Mouse (Mus musculus): ENCODE data around the gene Cdk4. TPM values are rescaled to one million over a fixed set of nuclear protein-coding genes. Genes with fewer than 3 reads are reported as not detected.

Cdk4 gene
- polyA plus RNA-seq, 1 experiment from 2014 or later, result 743 TPM

- Histone ChIP-seq H3K9ac (peak overlapping the region; percentile 69; the same call in 1 of the 2 replicates), H3K9me3 (no peaks in the 10 kb centered on the region), H3K27me3 (peaks cover 9% of the 10 kb centered on the region), H3K4me1 (replicated peaks) (peaks cover 14% of the 10 kb centered on the region), H3K4me2 (peak overlapping the region; percentile 93), H3K27ac (replicated peaks) (no peak overlapping the region), H3K36me3 (no peaks in the 10 kb centered on the region), H3K4me3 (peak overlapping the region; percentile 69)
- ATAC-seq (ENCODE audit: low FRiP score, low read depth), result 0 out of 2 replicates have a peak, but pooled peaks have one; percentile 7
- WGBS, result 21% methylated on average over 5 of the region's 5 CpGs
Measured at GRCm38 (mm10) chr10:127042468-127043115, 20.7 kb upstream of the Cdk4 start.

- H3K27ac ChIP-seq (replicated peaks), result no peak overlapping the region
- ATAC-seq (ENCODE audit: low FRiP score, low read depth), result no peak
- 78% methylated on average over 6 of the region's 6 CpGs for WGBS
- no peak overlapping the region for H3K9ac ChIP-seq
- H3K9me3 ChIP-seq, result no peaks in the 10 kb centered on the region
- H3K36me3 ChIP-seq, result no peaks in the 10 kb centered on the region
- no peak overlapping the region for H3K4me2 ChIP-seq
- no peak overlapping the region for H3K4me3 ChIP-seq
- peaks cover 15% of the 10 kb centered on the region for H3K27me3 ChIP-seq
- peaks cover 14% of the 10 kb centered on the region for H3K4me1 ChIP-seq (replicated peaks)
Measured at GRCm38 (mm10) chr10:127043187-127043586, 20.1 kb upstream of the Cdk4 start.

GRCm38 (mm10) chr10:127047954-127048353 is 15.4 kb upstream of the Cdk4 start, which contains the start of gene Cyp27b1:
Cyp27b1 (plus strand) TSS chr10:127048250.
- Histone ChIP-seq H3K9ac (no peak within 1 kb of the TSS; the same call in 1 of the 2 replicates), H3K36me3 (0 out of 2 replicates have a peak, but pooled peaks cover 1% of the 10 kb centered on the region), H3K27me3 (peaks cover 44% of the 10 kb centered on the region), H3K4me3 (0 out of 2 replicates have a peak within 1 kb of the TSS, but pooled peaks have one; percentile 2), H3K27ac (replicated peaks) (no peak within 1 kb of the TSS), H3K4me2 (no peak within 1 kb of the TSS), H3K9me3 (no peaks in the 10 kb centered on the region), H3K4me1 (replicated peaks) (peaks cover 12% of the 10 kb centered on the region)
- WGBS, result 27% methylated on average over 5 of the region's 5 CpGs
- ATAC-seq (ENCODE audit: low FRiP score, low read depth), result no peak

DNA sequence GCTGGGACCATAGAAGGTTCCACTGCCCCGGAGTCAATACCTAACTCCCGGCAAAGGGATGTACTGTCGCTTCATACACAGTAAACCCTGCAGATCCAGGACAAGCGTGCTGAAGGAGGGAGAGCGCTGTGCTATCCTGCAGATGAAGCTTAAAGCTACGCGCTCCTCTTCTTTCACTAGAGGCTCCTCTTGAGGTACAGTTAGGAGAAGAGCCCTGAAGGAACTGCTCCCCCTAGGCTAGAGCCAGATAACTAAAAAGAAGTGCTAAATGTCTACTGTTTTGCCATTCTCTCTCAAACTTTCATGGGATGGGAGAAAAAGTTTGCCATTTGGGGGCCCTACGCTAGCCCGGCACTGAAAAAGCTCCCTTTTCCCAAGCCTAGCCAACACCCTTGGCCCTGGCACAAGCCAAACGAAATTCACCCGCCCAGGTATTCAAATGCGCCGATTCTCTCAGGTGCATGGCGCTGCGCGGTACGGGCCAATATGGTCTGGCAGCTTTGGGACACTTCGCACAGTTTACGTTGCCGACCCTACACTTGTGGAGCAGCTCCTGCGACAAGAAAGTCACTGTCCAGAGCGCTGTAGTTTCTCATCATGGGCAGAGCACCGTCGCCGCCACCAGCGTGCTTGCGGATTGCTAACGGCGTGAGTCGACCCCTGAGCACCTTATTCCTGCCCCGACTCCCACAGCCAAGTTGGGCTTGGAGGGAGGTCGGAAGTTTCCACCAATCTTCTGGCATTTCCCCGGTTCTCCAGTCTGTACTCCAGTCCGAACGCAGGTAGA is 14.5 kb upstream of the Cdk4 start:
- Histone ChIP-seq H3K36me3 (peaks cover 5% of the 10 kb centered on the region; the same call in 1 of the 2 replicates), H3K27ac (replicated peaks) (no peak overlapping the region), H3K27me3 (peaks cover 44% of the 10 kb centered on the region), H3K9me3 (no peaks in the 10 kb centered on the region), H3K4me1 (replicated peaks) (peaks cover 12% of the 10 kb centered on the region; the same call in 1 of the 2 replicates), H3K4me2 (no peak overlapping the region), H3K9ac (no peak overlapping the region; the same call in 1 of the 2 replicates), H3K4me3 (0 out of 2 replicates have a peak overlapping the region, but pooled peaks have one; percentile 2)
- 7% methylated on average over 35 of the region's 35 CpGs for WGBS
- no peak for ATAC-seq (ENCODE audit: low FRiP score, low read depth)

DNA sequence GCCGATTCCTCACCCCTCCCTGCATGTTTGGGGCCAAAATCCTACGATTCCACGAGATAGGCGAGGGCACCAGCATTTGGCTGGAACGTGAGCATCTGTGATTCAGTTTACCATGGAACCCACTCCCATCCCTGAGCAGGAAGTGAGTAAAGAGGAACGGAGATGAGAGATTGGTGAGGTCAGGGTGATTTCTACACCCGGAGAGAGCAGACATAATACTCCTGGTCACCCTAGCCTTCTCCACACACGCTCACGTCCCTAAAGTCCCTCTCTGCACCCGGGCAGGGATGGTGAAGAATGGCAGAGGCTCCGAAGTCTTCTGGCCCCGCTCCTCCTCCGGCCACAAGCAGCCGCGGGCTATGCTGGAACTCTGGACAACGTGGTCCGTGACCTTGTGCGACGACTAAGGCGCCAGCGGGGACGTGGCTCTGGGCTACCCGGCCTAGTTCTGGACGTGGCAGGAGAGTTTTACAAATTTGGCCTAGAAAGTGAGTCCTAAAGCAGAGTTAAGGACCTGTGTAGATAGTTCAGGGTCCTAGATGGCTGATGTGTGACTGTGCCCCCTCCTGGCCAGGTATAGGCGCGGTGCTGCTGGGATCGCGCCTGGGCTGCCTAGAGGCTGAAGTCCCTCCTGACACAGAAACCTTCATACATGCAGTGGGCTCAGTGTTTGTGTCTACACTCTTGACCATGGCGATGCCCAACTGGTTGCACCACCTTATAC is 13.8 kb upstream of the Cdk4 start:
- no peak overlapping the region for H3K9ac ChIP-seq

DNA sequence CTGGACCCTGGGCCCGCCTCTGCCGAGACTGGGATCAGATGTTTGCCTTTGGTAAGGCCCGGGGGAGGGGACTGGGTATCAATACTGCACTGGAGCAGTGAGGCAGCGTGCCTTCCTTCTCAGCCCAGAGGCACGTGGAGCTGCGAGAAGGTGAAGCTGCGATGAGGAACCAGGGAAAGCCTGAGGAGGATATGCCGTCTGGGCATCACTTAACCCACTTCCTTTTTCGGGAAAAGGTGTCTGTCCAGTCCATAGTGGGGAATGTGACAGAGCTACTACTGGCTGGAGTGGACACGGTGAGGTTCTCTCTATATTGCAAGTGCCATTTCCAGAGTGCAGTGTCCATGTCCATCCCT is 13.2 kb upstream of the Cdk4 start:
- WGBS, result 17% methylated on average over 10 of the region's 10 CpGs
- Histone ChIP-seq H3K36me3 (peaks cover 15% of the 10 kb centered on the region; the same call in 1 of the 2 replicates), H3K9me3 (no peaks in the 10 kb centered on the region), H3K4me2 (no peak overlapping the region), H3K27me3 (peaks cover 44% of the 10 kb centered on the region), H3K27ac (replicated peaks) (no peak overlapping the region), H3K4me3 (0 out of 2 replicates have a peak overlapping the region, but pooled peaks have one; percentile 2), H3K4me1 (replicated peaks) (peaks cover 17% of the 10 kb centered on the region; the same call in 1 of the 2 replicates), H3K9ac (no peak overlapping the region)
- ATAC-seq (ENCODE audit: low FRiP score, low read depth), result no peak

More for the DNA sequence above, 13.8 kb upstream of the Cdk4 start:
- ATAC-seq (ENCODE audit: low FRiP score, low read depth), result no peak
- H3K4me2 ChIP-seq, result no peak overlapping the region
- 4% methylated on average over 29 of the region's 29 CpGs for WGBS
- peaks cover 12% of the 10 kb centered on the region; the same call in 1 of the 2 replicates for H3K36me3 ChIP-seq
- H3K27ac ChIP-seq (replicated peaks), result no peak overlapping the region
- H3K4me1 ChIP-seq (replicated peaks), result peaks cover 12% of the 10 kb centered on the region; the same call in 1 of the 2 replicates
- peaks cover 44% of the 10 kb centered on the region for H3K27me3 ChIP-seq
- H3K4me3 ChIP-seq, result 0 out of 2 replicates have a peak overlapping the region, but pooled peaks have one; percentile 2
- no peaks in the 10 kb centered on the region for H3K9me3 ChIP-seq

- Histone ChIP-seq H3K27me3 (peaks cover 20% of the 10 kb centered on the region), H3K4me3 (no peak overlapping the region), H3K4me1 (replicated peaks) (peaks cover 38% of the 10 kb centered on the region), H3K27ac (replicated peaks) (no peak overlapping the region), H3K4me2 (no peak overlapping the region), H3K9me3 (no peaks in the 10 kb centered on the region), H3K9ac (no peak overlapping the region), H3K36me3 (peaks cover 38% of the 10 kb centered on the region)
- 77% methylated on average over 4 of the region's 4 CpGs for WGBS
- ATAC-seq (ENCODE audit: low FRiP score, low read depth), result no peak
Measured at GRCm38 (mm10) chr10:127054646-127055045, 8.7 kb upstream of the Cdk4 start.

DNA sequence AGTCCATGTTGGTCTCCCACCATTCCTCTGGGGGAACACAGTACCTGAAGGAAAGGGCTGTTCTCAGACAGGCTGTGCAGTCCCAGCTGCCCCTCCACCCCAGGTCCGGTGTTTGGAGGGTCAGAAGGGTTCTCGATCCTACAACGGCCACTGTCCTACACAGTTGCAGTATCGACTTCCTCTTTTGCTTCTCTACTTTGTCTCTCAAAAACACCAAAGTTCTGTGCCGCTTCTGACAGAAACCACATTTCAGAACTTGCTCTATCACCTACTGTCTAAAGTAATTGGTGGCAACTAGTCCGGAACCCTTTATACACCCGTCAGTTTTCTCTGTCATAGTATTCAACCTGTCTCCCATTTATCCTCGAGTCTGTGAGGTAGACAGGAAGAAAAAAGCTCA is 7.9 kb upstream of the Cdk4 start:
- H3K9me3 ChIP-seq, result no peaks in the 10 kb centered on the region
- no peak overlapping the region for H3K4me3 ChIP-seq
- ATAC-seq (ENCODE audit: low FRiP score, low read depth), result no peak
- peaks cover 34% of the 10 kb centered on the region for H3K4me1 ChIP-seq (replicated peaks)
- H3K27me3 ChIP-seq, result peaks cover 12% of the 10 kb centered on the region
- no peak overlapping the region for H3K27ac ChIP-seq (replicated peaks)
- 90% methylated on average over 8 of the region's 8 CpGs for WGBS
- H3K9ac ChIP-seq, result no peak overlapping the region
- H3K36me3 ChIP-seq, result peaks cover 38% of the 10 kb centered on the region
- H3K4me2 ChIP-seq, result no peak overlapping the region

DNA sequence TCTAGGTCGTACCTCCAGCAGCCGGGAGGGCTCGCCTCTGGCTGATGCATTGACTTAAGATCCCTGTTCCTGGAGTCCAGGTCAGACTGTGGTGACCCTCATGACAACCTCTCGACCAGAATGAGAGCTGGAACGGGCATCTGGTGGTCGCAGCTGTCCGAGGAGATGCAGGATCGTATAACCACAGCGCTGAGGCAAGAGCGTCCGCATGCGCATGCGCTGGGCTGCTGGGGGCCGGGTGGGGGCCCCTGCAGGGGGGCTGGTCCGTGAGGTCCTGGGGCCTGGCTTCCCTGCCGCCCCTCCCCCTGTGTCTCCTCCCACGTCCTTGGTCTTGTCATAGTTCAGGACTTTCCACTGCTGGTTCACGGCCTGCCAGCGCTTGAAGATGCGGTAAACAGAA is 6.8 kb upstream of the Cdk4 start:
- WGBS, result 90% methylated on average over 20 of the region's 20 CpGs
- Histone ChIP-seq H3K36me3 (peaks cover 38% of the 10 kb centered on the region), H3K4me3 (no peak overlapping the region), H3K4me2 (no peak overlapping the region), H3K27ac (replicated peaks) (no peak overlapping the region), H3K9ac (no peak overlapping the region), H3K4me1 (replicated peaks) (peaks cover 40% of the 10 kb centered on the region), H3K9me3 (no peaks in the 10 kb centered on the region), H3K27me3 (peaks cover 1% of the 10 kb centered on the region)
- no peak for ATAC-seq (ENCODE audit: low FRiP score, low read depth)

- H3K4me3 ChIP-seq, result peak overlapping the region; percentile 90
- H3K27me3 ChIP-seq, result no peaks in the 10 kb centered on the region
- H3K9ac ChIP-seq, result peak overlapping the region; percentile 93
- H3K9me3 ChIP-seq, result no peaks in the 10 kb centered on the region
- H3K36me3 ChIP-seq, result peaks cover 35% of the 10 kb centered on the region
- no peak for ATAC-seq (ENCODE audit: low FRiP score, low read depth)
- H3K27ac ChIP-seq (replicated peaks), result 0 out of 2 replicates have a peak overlapping the region, but pooled peaks have one; percentile 94
- peaks cover 50% of the 10 kb centered on the region for H3K4me1 ChIP-seq (replicated peaks)
- peak overlapping the region; percentile 73 for H3K4me2 ChIP-seq
- WGBS, result under 1% methylated on average over 9 of the region's 9 CpGs
Measured at GRCm38 (mm10) chr10:127058161-127058560, 5.2 kb upstream of the Cdk4 start.

- peak overlapping the region; percentile 90 for H3K4me3 ChIP-seq
- WGBS, result 4% methylated on average over 8 of the region's 8 CpGs
- H3K36me3 ChIP-seq, result peaks cover 34% of the 10 kb centered on the region
- H3K4me2 ChIP-seq, result peak overlapping the region; percentile 73
- no peaks in the 10 kb centered on the region for H3K9me3 ChIP-seq
- no peaks in the 10 kb centered on the region for H3K27me3 ChIP-seq
- ATAC-seq (ENCODE audit: low FRiP score, low read depth), result no peak
- peaks cover 50% of the 10 kb centered on the region for H3K4me1 ChIP-seq (replicated peaks)
- H3K9ac ChIP-seq, result peak overlapping the region; percentile 93
- peak overlapping the region; percentile 94; the same call in 1 of the 2 replicates for H3K27ac ChIP-seq (replicated peaks)
Measured at GRCm38 (mm10) chr10:127058708-127059107, 4.6 kb upstream of the Cdk4 start.
